Mouse (Mus musculus) liver, adult 2 months (tissue): Measurements from ENCODE around the gene Pla2g16. TPM values are rescaled to one million over a fixed set of nuclear protein-coding genes. Genes with fewer than 3 reads are reported as not detected.

Experiments used
- DNase-seq: peaks from one replicate; pipeline ENCODE4 v3.0.0-alpha.2; 2011; ENCODE audit warnings: low read depth, low spot score; ENCODE audit errors: extremely low read depth
- H3K27ac ChIP-seq: fragments of 200-500 bp; replicated peaks from 2 replicates; pipeline ENCODE4 v1.5.1; 2012; ENCODE audit warnings: low read depth, mild to moderate bottlenecking, control low read depth, inconsistent platforms, low read length; ENCODE audit not compliant: insufficient read depth
- H3K27me3 ChIP-seq: fragments of 200-500 bp; 2 replicates; pipeline ENCODE4 v1.6.1; 2012; ENCODE audit warnings: mild to moderate bottlenecking, moderate library complexity, low read length, inconsistent platforms; ENCODE audit not compliant: control insufficient read depth, insufficient read depth
- H3K36me3 ChIP-seq: fragments of 200-500 bp; 2 replicates; pipeline ENCODE4 v1.6.1; 2012; ENCODE audit warnings: low read length, inconsistent platforms; ENCODE audit not compliant: control insufficient read depth, insufficient read depth
- H3K4me1 ChIP-seq: fragments of 200-500 bp; 2 replicates; pipeline ENCODE4 v1.6.1; 2011; ENCODE audit warnings: low read length; ENCODE audit not compliant: control insufficient read depth, insufficient read depth
- H3K4me3 ChIP-seq: fragments of 200-500 bp; 2 replicates; pipeline ENCODE4 v1.5.1; 2011; ENCODE audit warnings: low read depth, mild to moderate bottlenecking, control low read depth, low read length, moderate library complexity; ENCODE audit not compliant: insufficient read depth
- H3K79me2 ChIP-seq: fragments of 200-500 bp; 2 replicates; pipeline ENCODE4 v1.6.1; 2012; ENCODE audit warnings: inconsistent platforms, mild to moderate bottlenecking, low read length, moderate library complexity; ENCODE audit not compliant: control insufficient read depth, insufficient read depth
- H3K9ac ChIP-seq: fragments of 200-500 bp; 2 replicates; pipeline ENCODE4 v1.6.1; 2012; ENCODE audit warnings: low read depth, mild to moderate bottlenecking, control low read depth, inconsistent platforms, low read length
- CTCF ChIP-seq: fragments of 200-500 bp; IDR thresholded peaks from 2 replicates; pipeline ENCODE4 v1.5.1; 2011; ENCODE audit warnings: low read depth, low read length, control low read depth
- POLR2A ChIP-seq: fragments of 200-500 bp; IDR thresholded peaks from 2 replicates; pipeline ENCODE4 v1.6.1; 2011; ENCODE audit warnings: low read length, control low read depth; ENCODE audit not compliant: insufficient read depth; ENCODE audit errors: extremely low read depth
- WGBS: fragments of 180-500 bp; shearing (Covaris S2); methylation state at CpG from one replicate; pipeline ENCODE4 v1.1.7; 2018; 5-methylcytosine and 5-hydroxymethylcytosine counted together
- polyA plus RNA-seq: library from polyadenylated mRNA; depleted of rRNA; stranded (reverse); fragments of >200 nt; gene quantifications from 2 replicates; pipeline ENCODE4 v1.2.3, GENCODE M21; 2012
- total RNA-seq: library from RNA; depleted of rRNA; stranded (reverse); fragments of >200 nt; gene quantifications from 2 replicates; pipeline ENCODE4 v1.2.3, GENCODE M21; 2014

The Pla2g16 gene
- total and polyA plus RNA-seq, 2 experiments = 6.5 to 9.7 TPM

GRCm38 (mm10) chr19:7583599-7583998 lies 26.3 kb downstream of the Pla2g16 start:
- 81% methylated on average over 3 of the region's 3 CpGs for WGBS
- Histone ChIP-seq H3K4me3 (no peak overlapping the region), H3K27me3 (no peaks in the 10 kb centered on the region), H3K4me1 (peaks cover 8% of the 10 kb centered on the region; the same call in 1 of the 2 replicates), H3K36me3 (no peaks in the 10 kb centered on the region; the same call in 1 of the 2 replicates), H3K9ac (no peak overlapping the region), H3K27ac (no peak overlapping the region), H3K79me2 (no peaks in the 10 kb centered on the region)
- no peak for TF ChIP-seq POLR2A
- no peak for TF ChIP-seq CTCF
- no peak for DNase-seq

GRCm38 (mm10) chr19:7585279-7585678 lies 28.0 kb downstream of the Pla2g16 start:
- H3K27me3 ChIP-seq = no peaks in the 10 kb centered on the region
- WGBS = 88% methylated on average over 8 of the region's 8 CpGs

GRCm38 (mm10) chr19:7585764-7586163 lies 28.5 kb downstream of the Pla2g16 start:
- Histone ChIP-seq H3K27me3 (no peaks in the 10 kb centered on the region), H3K4me1 (0 out of 2 replicates have a peak, but pooled peaks cover 4% of the 10 kb centered on the region), H3K36me3 (no peaks in the 10 kb centered on the region; the same call in 1 of the 2 replicates), H3K79me2 (no peaks in the 10 kb centered on the region), H3K27ac (no peak overlapping the region), H3K9ac (no peak overlapping the region), H3K4me3 (no peak overlapping the region)
- 82% methylated on average over 6 of the region's 6 CpGs for WGBS
- DNase-seq = no peak
- no peak for TF ChIP-seq POLR2A
- no peak for TF ChIP-seq CTCF

More at GRCm38 (mm10) chr19:7585279-7585678, 28.0 kb downstream of the Pla2g16 start:
- H3K79me2 ChIP-seq = no peaks in the 10 kb centered on the region
- DNase-seq = no peak
- no peak overlapping the region for H3K27ac ChIP-seq
- H3K4me1 ChIP-seq = peaks cover 8% of the 10 kb centered on the region; the same call in 1 of the 2 replicates
- no peaks in the 10 kb centered on the region; the same call in 1 of the 2 replicates for H3K36me3 ChIP-seq
- TF ChIP-seq POLR2A = no peak
- no peak for TF ChIP-seq CTCF
- no peak overlapping the region for H3K9ac ChIP-seq
- H3K4me3 ChIP-seq = no peak overlapping the region

GRCm38 (mm10) chr19:7590795-7591194 lies 33.5 kb downstream of the Pla2g16 start:
- no peak overlapping the region for H3K9ac ChIP-seq
- H3K4me1 ChIP-seq = no peaks in the 10 kb centered on the region
- TF ChIP-seq POLR2A (no peak), CTCF (no peak)
- DNase-seq = no peak
- H3K4me3 ChIP-seq = no peak overlapping the region
- no peaks in the 10 kb centered on the region; the same call in 1 of the 2 replicates for H3K79me2 ChIP-seq
- no peaks in the 10 kb centered on the region for H3K27me3 ChIP-seq
- H3K36me3 ChIP-seq = no peaks in the 10 kb centered on the region; the same call in 1 of the 2 replicates
- no peak overlapping the region for H3K27ac ChIP-seq

GRCm38 (mm10) chr19:7592018-7592417 lies 34.8 kb downstream of the Pla2g16 start:
- Histone ChIP-seq H3K4me3 (no peak overlapping the region), H3K27ac (no peak overlapping the region), H3K4me1 (no peaks in the 10 kb centered on the region), H3K79me2 (no peaks in the 10 kb centered on the region; the same call in 1 of the 2 replicates), H3K36me3 (no peaks in the 10 kb centered on the region; the same call in 1 of the 2 replicates), H3K27me3 (no peaks in the 10 kb centered on the region), H3K9ac (no peak overlapping the region)
- no peak for TF ChIP-seq CTCF
- no peak for TF ChIP-seq POLR2A
- WGBS = 38% methylated on average over 3 of the region's 3 CpGs
- no peak for DNase-seq

GRCm38 (mm10) chr19:7595534-7595933 lies 38.3 kb downstream of the Pla2g16 start:
- Histone ChIP-seq H3K4me1 (no peaks in the 10 kb centered on the region), H3K79me2 (no peaks in the 10 kb centered on the region; the same call in 1 of the 2 replicates), H3K27me3 (no peaks in the 10 kb centered on the region), H3K4me3 (no peak overlapping the region), H3K36me3 (no peaks in the 10 kb centered on the region), H3K27ac (no peak overlapping the region), H3K9ac (no peak overlapping the region)
- peak; percentile 34 for DNase-seq
- WGBS = 20% methylated on average over 2 of the region's 2 CpGs
- TF ChIP-seq POLR2A (no peak), CTCF (peak; percentile 67)
